Comparison of ENCODE assay signal across 14 mouse cellular contexts in genomic region chr19:5685431-5685830, GRCm38 (mm10). TPM values are rescaled to one million over a fixed set of nuclear protein-coding genes. Genes with fewer than 3 reads are reported as not detected.
"Had no signal": no experiment of that assay in that cellular context is flagged by ENCODE, and none has a peak within 500 bp of the region (broad histone marks: within the 10 kb centered on the region; RNA-seq: fewer than 3 reads in every experiment).

No protein-coding gene starts in this region.

- H3K9me3 ChIP-seq: limb, embryonic 10.5 days; lung, embryonic 15.5 days; megakaryocyte, embryonic 14.5 days; midbrain, embryonic 12.5 days; neural tube, embryonic 13.5 days had no signal

- H3K4me3 ChIP-seq: left cerebral cortex, adult 2 months; limb, embryonic 10.5 days; lung, embryonic 15.5 days; megakaryocyte, embryonic 14.5 days; midbrain, embryonic 12.5 days; neural tube, embryonic 13.5 days had no signal

- H3K9ac ChIP-seq: lung, embryonic 15.5 days; midbrain, embryonic 12.5 days; neural tube, embryonic 13.5 days had no signal

- DNase-seq: kidney, adult 8-10 months; kidney, postnatal 25 days; lung, postnatal 14 days; right cerebral cortex, adult 18-20 months; right cerebral cortex, postnatal 25 days had no signal

- ATAC-seq: intestine, postnatal 0 days had no signal

- H3K4me2 ChIP-seq: lung, embryonic 15.5 days; midbrain, embryonic 12.5 days; neural tube, embryonic 13.5 days had no signal

- H3K27ac ChIP-seq: left cerebral cortex, adult 2 months; limb, embryonic 10.5 days; lung, embryonic 15.5 days; macrophage; midbrain, embryonic 12.5 days; neural tube, embryonic 13.5 days had no signal

- H3K27me3 ChIP-seq: lung, embryonic 15.5 days; megakaryocyte, embryonic 14.5 days; midbrain, embryonic 12.5 days; neural tube, embryonic 13.5 days had no signal

RNA-seq across cellular contexts. Expression of gene Kcnk7, which starts 18.7 kb away (rescaled TPM):
- polyA plus RNA-seq: limb, embryonic 10.5 days; macrophage; neural tube, embryonic 13.5 days; small intestine, adult 2 months had no signal
